Mouse (Mus musculus) adipose tissue, adult 10 weeks (tissue): ENCODE measurements around the gene Gpr82. TPM values are rescaled to one million over a fixed set of nuclear protein-coding genes. Genes with fewer than 3 reads are reported as not detected.

ENCODE experiments used
- polyA plus RNA-seq: library from polyadenylated mRNA; stranded (reverse); fragments of 350-450 nt; fragmentation: Illumina TruSeq; extraction: RNeasy Lipid Tissue Mini Kit (QIAGEN cat#74804); gene quantifications from one replicate; pipeline ENCODE4 v1.2.3, GENCODE M21; 2014; ENCODE audit warnings: low read depth, low replicate concordance

The Gpr82 gene
- 22.2 TPM for polyA plus RNA-seq

DNA sequence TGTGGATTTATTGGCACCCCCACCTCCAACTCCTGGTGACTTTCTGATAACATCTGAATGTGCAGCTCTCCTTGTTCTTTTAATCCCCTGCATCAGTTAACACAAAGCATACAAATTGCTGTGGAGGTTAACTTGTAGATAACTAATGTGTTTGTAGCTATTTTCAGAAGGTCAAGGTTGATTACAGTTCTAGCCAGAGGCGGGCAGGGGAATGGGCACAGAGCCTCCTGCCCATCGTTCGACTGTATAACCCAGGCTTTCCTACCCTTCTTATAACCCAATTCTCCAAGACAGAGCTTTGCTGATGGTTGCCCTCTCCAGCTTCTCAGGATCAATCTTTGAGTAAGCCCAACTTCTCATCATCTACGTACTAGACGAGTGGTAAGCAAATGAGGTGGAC is at the start of gene Gpr82:
TSS of gene Gpr82 (plus strand) at position 301 of the 400 bp plus-strand sequence.

DNA sequence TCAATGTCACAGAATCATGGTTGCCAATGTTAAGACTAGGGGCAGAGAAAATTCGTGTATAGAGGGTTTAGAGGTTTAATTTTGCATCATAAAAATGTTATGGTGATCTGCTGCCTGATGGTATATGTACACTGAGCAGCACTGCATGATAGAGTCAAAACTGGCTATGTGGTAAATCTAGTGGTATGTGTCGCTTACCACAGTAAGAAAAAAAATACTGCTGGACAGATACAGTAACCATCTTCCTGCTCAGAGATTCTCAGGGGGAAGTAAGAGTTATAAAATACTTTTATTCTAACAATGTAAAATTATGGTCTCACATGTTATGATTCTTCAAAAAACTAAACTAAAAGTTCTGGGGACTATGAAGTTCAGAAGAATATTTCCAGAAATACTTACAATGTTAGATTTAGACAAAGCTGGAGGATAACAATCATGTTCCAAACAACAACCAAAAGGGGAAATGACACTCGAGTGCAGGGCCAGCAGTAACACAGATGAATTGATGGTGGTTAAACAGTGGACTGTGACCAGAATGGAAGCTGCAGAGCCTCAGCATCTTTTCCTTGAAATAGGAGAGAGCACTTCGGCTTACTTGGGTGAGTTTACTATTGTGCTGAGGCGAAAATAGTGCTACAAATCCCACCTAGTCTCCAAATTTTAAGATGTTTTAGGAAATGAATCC is 29.4 kb upstream of the Gpr82 start, which contains the start of gene Gpr34:
TSS of gene Gpr34 (plus strand) at position 491 of the 685 bp plus-strand sequence.

Other genes starting within 250 kb of the Gpr82 start
- gene Nyx, start 195.3 kb upstream of the Gpr82 start, polyA plus RNA-seq = 0.45 TPM
- 5.5 TPM for gene Gpr34, start 29.3 kb upstream of the Gpr82 start, polyA plus RNA-seq
- 12.3 TPM for gene Cask, start 190.0 kb downstream of the Gpr82 start, polyA plus RNA-seq